Mouse (Mus musculus) limb, embryonic 11.5 days (tissue): ENCODE results near the gene Cenpm. TPM values are rescaled to one million over a fixed set of nuclear protein-coding genes. Genes with fewer than 3 reads are reported as not detected.

Experiments
- ATAC-seq: fragments of 200-750 bp; cut with Nextera tagmentation; 2 replicates; pipeline ENCODE4 v1.8.0; 2017; ENCODE audit warnings: low read depth; ENCODE audit not compliant: insufficient number of reproducible peaks, low FRiP score, low TSS enrichment
- DNase-seq: peaks from one replicate; pipeline ENCODE4 v3.0.0-alpha.2; 2015; ENCODE audit warnings: low spot score
- H3K27ac ChIP-seq: fragments of 300-500 bp; sonication (generic); replicated peaks from 2 replicates; pipeline ENCODE4 v1.5.1; 2014; ENCODE audit warnings: low read depth, mild to moderate bottlenecking, low read length
- H3K27me3 ChIP-seq: fragments of 300-500 bp; sonication (generic); 2 replicates; pipeline ENCODE4 v1.6.1; 2014; ENCODE audit warnings: mild to moderate bottlenecking, low read length, mixed read lengths; ENCODE audit not compliant: control insufficient read depth, insufficient read depth
- H3K36me3 ChIP-seq: fragments of 300-500 bp; sonication (generic); 2 replicates; pipeline ENCODE4 v1.6.1; 2014; ENCODE audit warnings: mild to moderate bottlenecking, low read length, moderate library complexity, mixed read lengths; ENCODE audit not compliant: control insufficient read depth, insufficient read depth
- H3K4me1 ChIP-seq: fragments of 300-500 bp; sonication (generic); 2 replicates; pipeline ENCODE4 v1.6.1; 2014; ENCODE audit warnings: low read length, mixed read lengths; ENCODE audit not compliant: control insufficient read depth, insufficient read depth
- H3K4me2 ChIP-seq: fragments of 300-500 bp; sonication (generic); 2 replicates; pipeline ENCODE4 v1.6.1; 2014; ENCODE audit warnings: low read depth, mild to moderate bottlenecking, moderate library complexity; ENCODE audit not compliant: severe bottlenecking
- H3K4me3 ChIP-seq: fragments of 300-500 bp; sonication (generic); 2 replicates; pipeline ENCODE4 v1.5.1; 2014; ENCODE audit warnings: low read depth, low read length
- H3K9ac ChIP-seq: fragments of 300-500 bp; sonication (generic); 2 replicates; pipeline ENCODE4 v1.6.1; 2014; ENCODE audit warnings: mild to moderate bottlenecking, low read length
- H3K9me3 ChIP-seq: fragments of 300-500 bp; sonication (generic); 2 replicates; pipeline ENCODE4 v1.6.1; 2016; ENCODE audit warnings: low read length; ENCODE audit not compliant: control insufficient read depth
- WGBS: fragments of 180-500 bp; shearing (Covaris S2); extraction: QIAGEN DNeasy Blood & Tissue Kit; methylation state at CpG from one replicate; pipeline ENCODE4 v1.1.7; 2014; 5-methylcytosine and 5-hydroxymethylcytosine counted together
- polyA plus RNA-seq: library from polyadenylated mRNA; unstranded; fragments of >200 nt; fragmentation: Nextera tagmentation; extraction: Ambion mirVana; gene quantifications from 2 replicates; pipeline ENCODE4 v1.2.1, GENCODE M21; 2014

The Cenpm gene
- polyA plus RNA-seq, 1 experiment from 2014 or later: 89.3 TPM

GRCm38 (mm10) chr15:82203090-82203489 lies 41.5 kb downstream of the Cenpm start:
- ATAC-seq (no peak), DNase-seq (no peak)
- Histone ChIP-seq H3K4me3 (no peak overlapping the region), H3K36me3 (peaks cover 26% of the 10 kb centered on the region), H3K4me2 (no peak overlapping the region), H3K9me3 (no peaks in the 10 kb centered on the region), H3K27ac (no peak overlapping the region), H3K9ac (no peak overlapping the region; the same call in 1 of the 2 replicates), H3K27me3 (peaks cover 29% of the 10 kb centered on the region), H3K4me1 (0 out of 2 replicates have a peak, but pooled peaks cover 5% of the 10 kb centered on the region)
- WGBS: 95% methylated on average over 10 of the region's 10 CpGs

- H3K4me1 ChIP-seq: 0 out of 2 replicates have a peak, but pooled peaks cover 3% of the 10 kb centered on the region
- H3K4me2 ChIP-seq: no peak overlapping the region
- H3K36me3 ChIP-seq: peaks cover 34% of the 10 kb centered on the region
- DNase-seq (no peak), ATAC-seq (no peak)
- no peak overlapping the region for H3K27ac ChIP-seq
- 91% methylated on average over 6 of the region's 6 CpGs for WGBS
- no peak overlapping the region for H3K9ac ChIP-seq
- H3K4me3 ChIP-seq: no peak overlapping the region
- peaks cover 19% of the 10 kb centered on the region for H3K27me3 ChIP-seq
- H3K9me3 ChIP-seq: no peaks in the 10 kb centered on the region
Observed at GRCm38 (mm10) chr15:82202086-82202485, 42.5 kb downstream of the Cenpm start.

GRCm38 (mm10) chr15:82199546-82199945 lies 45.0 kb downstream of the Cenpm start:
- DNase-seq (no peak), ATAC-seq (no peak)
- Histone ChIP-seq H3K9me3 (no peaks in the 10 kb centered on the region), H3K4me3 (no peak overlapping the region), H3K9ac (no peak overlapping the region), H3K36me3 (peaks cover 46% of the 10 kb centered on the region), H3K27me3 (no peaks in the 10 kb centered on the region), H3K4me2 (no peak overlapping the region), H3K4me1 (no peaks in the 10 kb centered on the region), H3K27ac (no peak overlapping the region)
- 89% methylated on average over 12 of the region's 12 CpGs for WGBS

- ATAC-seq (no peak), DNase-seq (no peak)
- 97% methylated on average over 7 of the region's 7 CpGs for WGBS
- H3K27me3 ChIP-seq: no peaks in the 10 kb centered on the region
- no peak overlapping the region for H3K4me2 ChIP-seq
- no peak overlapping the region for H3K4me3 ChIP-seq
- H3K27ac ChIP-seq: no peak overlapping the region
- peaks cover 49% of the 10 kb centered on the region for H3K36me3 ChIP-seq
- H3K4me1 ChIP-seq: no peaks in the 10 kb centered on the region
- H3K9ac ChIP-seq: no peak overlapping the region
- no peaks in the 10 kb centered on the region for H3K9me3 ChIP-seq
Observed at GRCm38 (mm10) chr15:82198342-82198741, 46.2 kb downstream of the Cenpm start.

- DNase-seq: no peak
- no peaks in the 10 kb centered on the region for H3K4me1 ChIP-seq
- no peak overlapping the region for H3K4me3 ChIP-seq
- H3K27me3 ChIP-seq: no peaks in the 10 kb centered on the region
- no peak overlapping the region for H3K27ac ChIP-seq
- peaks cover 47% of the 10 kb centered on the region for H3K36me3 ChIP-seq
- no peaks in the 10 kb centered on the region for H3K9me3 ChIP-seq
- 90% methylated on average over 11 of the region's 11 CpGs for WGBS
- no peak overlapping the region for H3K4me2 ChIP-seq
- no peak for ATAC-seq
- no peak overlapping the region for H3K9ac ChIP-seq
Observed at GRCm38 (mm10) chr15:82197937-82198336, 46.6 kb downstream of the Cenpm start.

- Histone ChIP-seq H3K27ac (no peak overlapping the region), H3K9ac (no peak overlapping the region), H3K9me3 (no peaks in the 10 kb centered on the region), H3K27me3 (no peaks in the 10 kb centered on the region), H3K4me2 (no peak overlapping the region), H3K36me3 (peaks cover 53% of the 10 kb centered on the region), H3K4me1 (no peaks in the 10 kb centered on the region), H3K4me3 (no peak overlapping the region)
- 93% methylated on average over 10 of the region's 10 CpGs for WGBS
- no peak for DNase-seq
- ATAC-seq: no peak
Observed at GRCm38 (mm10) chr15:82197246-82197750, 47.2 kb downstream of the Cenpm start.

- no peak overlapping the region for H3K4me2 ChIP-seq
- H3K36me3 ChIP-seq: peaks cover 56% of the 10 kb centered on the region
- H3K9me3 ChIP-seq: no peaks in the 10 kb centered on the region
- H3K27ac ChIP-seq: no peak overlapping the region
- H3K27me3 ChIP-seq: no peaks in the 10 kb centered on the region
- DNase-seq (no peak), ATAC-seq (no peak)
- H3K4me3 ChIP-seq: no peak overlapping the region
- 91% methylated on average over 12 of the region's 12 CpGs for WGBS
- H3K9ac ChIP-seq: no peak overlapping the region
- no peaks in the 10 kb centered on the region for H3K4me1 ChIP-seq
Observed at GRCm38 (mm10) chr15:82196300-82196699, 48.2 kb downstream of the Cenpm start.

GRCm38 (mm10) chr15:82192617-82193016 lies 51.9 kb downstream of the Cenpm start:
- no peak for ATAC-seq
- no peaks in the 10 kb centered on the region for H3K4me1 ChIP-seq
- 88% methylated on average over 8 of the region's 8 CpGs for WGBS
- no peak overlapping the region for H3K27ac ChIP-seq
- H3K36me3 ChIP-seq: peaks cover 54% of the 10 kb centered on the region
- H3K4me2 ChIP-seq: no peak overlapping the region
- H3K27me3 ChIP-seq: no peaks in the 10 kb centered on the region
- H3K4me3 ChIP-seq: no peak overlapping the region
- DNase-seq: no peak
- H3K9ac ChIP-seq: no peak overlapping the region
- H3K9me3 ChIP-seq: no peaks in the 10 kb centered on the region
